Mouse (Mus musculus) left cerebral cortex, adult 6 months (tissue): Measurements from ENCODE around the gene Gsta4. TPM values are rescaled to one million over a fixed set of nuclear protein-coding genes. Genes with fewer than 3 reads are reported as not detected.

Experiments used
- long read RNA-seq, 2 experiments: library from polyadenylated mRNA; unstranded; transcript quantifications; one replicate each; pipeline ENCODE4 v2.0.0; 2019 to 2020
- polyA plus RNA-seq: library from polyadenylated mRNA; unstranded; fragments of <200 nt; fragmentation: Nextera tagmentation; gene quantifications from 2 replicates; pipeline ENCODE4 v1.2.3, GENCODE M21; 2021

Gsta4 gene
- 105 and 108 TPM in 2 replicates for polyA plus RNA-seq
- long read RNA-seq, experiment 1, transcript Gsta4-201 (7 exons, 977 nt) = major isoform, 35 of 36 reads
- long read RNA-seq, experiment 1, partial matches to known transcripts = 1 of 36 reads
- long read RNA-seq, experiment 1, other reads (novel, unspliced or antisense) = 0 of 36 reads
- long read RNA-seq, experiment 2, transcript Gsta4-201 (7 exons, 977 nt) = major isoform, 79 of 93 reads
- long read RNA-seq, experiment 2, partial matches to known transcripts = 13 of 93 reads
- long read RNA-seq, experiment 2, other reads (novel, unspliced or antisense) = 1 of 93 reads

GRCm38 (mm10) chr9:78182474-78182873, at the start of gene Gsta4:
Gene Gsta4 (plus strand): TSS chr9:78182774.

GRCm38 (mm10) chr9:78230461-78230860, 47.9 kb downstream of the Gsta4 start, which contains the start of gene Gsta1:
Gene Gsta1 (plus strand): TSS chr9:78230656.

GRCm38 (mm10) chr9:78256914-78257313, 74.3 kb downstream of the Gsta4 start, which contains the start of gene Gm3776:
Gene Gm3776 (plus strand): TSS chr9:78257129.

Other genes with a start within 250 kb of the Gsta4 start
- not detected in 2 replicates for gene Gcm1, start 130.8 kb upstream of the Gsta4 start, polyA plus RNA-seq
- 85.5 and 115 TPM in 2 replicates for gene Fbxo9, start 73.7 kb upstream of the Gsta4 start, polyA plus RNA-seq
- 9.2 and 9.6 TPM in 2 replicates for gene Ick, start 73.6 kb upstream of the Gsta4 start, polyA plus RNA-seq
- gene Gsta1, start 47.9 kb downstream of the Gsta4 start, polyA plus RNA-seq = not detected in 2 replicates
- not detected in 2 replicates for gene Gm3776, start 74.4 kb downstream of the Gsta4 start, polyA plus RNA-seq
- 0.19 TPM in 1 of 2 replicates, not detected in the other for gene Gm10639, start 107.1 kb downstream of the Gsta4 start, polyA plus RNA-seq
- not detected in 2 replicates for gene Omt2a, start 132.0 kb downstream of the Gsta4 start, polyA plus RNA-seq
- gene Omt2b, start 144.8 kb downstream of the Gsta4 start, polyA plus RNA-seq = not detected in 2 replicates
- gene Gsta2, start 173.0 kb downstream of the Gsta4 start, polyA plus RNA-seq = 1.1 and 1.4 TPM in 2 replicates
- gene Dppa5a, start 185.4 kb downstream of the Gsta4 start, polyA plus RNA-seq = not detected in 2 replicates
- not detected in 2 replicates for gene Ooep, start 196.0 kb downstream of the Gsta4 start, polyA plus RNA-seq
- gene Ddx43, start 213.0 kb downstream of the Gsta4 start, polyA plus RNA-seq = 0.06 TPM in 1 of 2 replicates, not detected in the other